Comparison of ENCODE assay signal across 8 mouse cellular contexts in the genomic region with DNA sequence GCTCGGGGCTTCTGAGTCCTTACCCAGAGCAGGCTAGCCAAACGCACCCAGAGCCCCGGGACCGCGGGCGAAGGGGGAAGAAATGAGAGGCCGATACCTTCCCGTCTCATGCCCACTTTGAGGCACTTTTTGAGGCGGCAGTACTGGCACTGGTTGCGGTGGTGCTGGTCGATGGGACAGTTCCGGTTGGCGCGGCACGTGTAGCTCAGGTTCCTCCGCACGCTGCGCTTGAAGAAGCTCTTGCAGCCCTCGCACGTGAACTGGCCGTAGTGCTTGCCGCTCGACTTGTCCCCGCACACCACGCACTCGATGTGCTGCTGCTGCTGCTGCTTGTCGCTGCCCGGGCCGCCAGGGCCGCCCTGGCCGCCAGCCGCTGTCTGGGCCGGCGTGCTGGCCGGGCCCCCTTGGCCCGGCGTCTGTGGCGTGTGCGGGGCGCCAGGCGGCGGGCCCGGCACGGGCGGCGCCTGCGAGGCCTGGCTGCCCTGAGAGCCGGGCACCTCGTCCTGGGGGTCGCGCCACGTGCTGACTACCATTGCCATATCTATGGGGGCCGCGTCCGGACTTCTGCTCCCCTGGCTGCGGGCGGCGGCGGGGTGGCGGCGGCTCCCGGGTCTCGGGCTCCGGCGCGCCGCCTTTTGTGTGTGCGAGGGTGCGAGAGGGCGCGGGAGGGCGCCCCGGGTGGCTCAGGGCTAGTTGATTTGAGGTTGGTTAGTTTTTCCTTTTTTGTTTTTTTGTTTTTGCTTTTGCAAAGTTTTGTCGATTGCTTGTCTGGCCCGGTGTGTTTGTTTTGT. TPM values are rescaled to one million over a fixed set of nuclear protein-coding genes. Genes with fewer than 3 reads are reported as not detected.
DNase-seq lines count a peak whose midpoint lies in the region; ATAC-seq and TF ChIP-seq lines count a peak whose summit lies in the region.

No protein-coding gene starts in this region.

- peak overlapping the region; percentile 99 for H3K27ac ChIP-seq in liver, adult 2 months (replicated peaks; ENCODE audit: insufficient read depth, low read depth, low read length)
- peak overlapping the region; percentile 39; the same call in 1 of the 2 replicates for H3K27ac ChIP-seq in bone marrow, adult 2 months (ENCODE audit: control insufficient read depth, insufficient read depth, low read depth, low read length, poor library complexity)
- H3K27ac ChIP-seq in heart, embryonic 12.5 days (ENCODE audit: poor library complexity, severe bottlenecking): peak overlapping the region; percentile 98
- peak overlapping the region; percentile 100 for H3K27ac ChIP-seq in neural tube, embryonic 12.5 days

- no peaks in the 10 kb centered on the region for H3K27me3 ChIP-seq in liver, adult 2 months (ENCODE audit: control insufficient read depth, insufficient read depth, low read length)
- peaks cover 36% of the 10 kb centered on the region for H3K27me3 ChIP-seq in heart, embryonic 12.5 days (replicated peaks)
- H3K27me3 ChIP-seq in neural tube, embryonic 12.5 days (replicated peaks): no peaks in the 10 kb centered on the region

- TF ChIP-seq POLR2A in liver, adult 2 months (IDR thresholded peaks at IDR 0.05; ENCODE audit: extremely low read depth, insufficient read depth, low read length): 0 out of 2 replicates have a peak, but pooled peaks have one; percentile 34
- TF ChIP-seq POLR2A in bone marrow, adult 2 months (IDR thresholded peaks at IDR 0.05; ENCODE audit: borderline replicate concordance, control insufficient read depth, low read depth, low read length): no peak

- no peak for TF ChIP-seq CTCF in liver, adult 2 months (IDR thresholded peaks at IDR 0.05; ENCODE audit: low read depth, low read length)
- no peak for TF ChIP-seq CTCF in bone marrow, adult 2 months (IDR thresholded peaks at IDR 0.05; ENCODE audit: control insufficient read depth, insufficient read depth, low read length)

- peaks cover 32% of the 10 kb centered on the region for H3K79me2 ChIP-seq in liver, adult 2 months (ENCODE audit: control insufficient read depth, insufficient read depth, low read length)

- H3K9me3 ChIP-seq in heart, embryonic 12.5 days (replicated peaks): no peaks in the 10 kb centered on the region
- no peaks in the 10 kb centered on the region for H3K9me3 ChIP-seq in neural tube, embryonic 12.5 days

- H3K4me2 ChIP-seq in heart, embryonic 12.5 days: peak overlapping the region; percentile 86
- H3K4me2 ChIP-seq in neural tube, embryonic 12.5 days (replicated peaks): peak overlapping the region; percentile 95

- DNase-seq in liver, adult 2 months (ENCODE audit: extremely low read depth, low read depth, low spot score): peak; percentile 76
- DNase-seq in liver: no peak
- peak; percentile 50 for DNase-seq in kidney, postnatal 14 days
- DNase-seq in layer of hippocampus, adult 18-20 months (ENCODE audit: low spot score in 2 of 2): no peak
- no peak for DNase-seq in cerebellum, adult 11 months

- peaks cover 19% of the 10 kb centered on the region for H3K36me3 ChIP-seq in liver, adult 2 months (ENCODE audit: control insufficient read depth, insufficient read depth, low read length)
- H3K36me3 ChIP-seq in heart, embryonic 12.5 days: peaks cover 11% of the 10 kb centered on the region
- peaks cover 16% of the 10 kb centered on the region for H3K36me3 ChIP-seq in neural tube, embryonic 12.5 days

- ATAC-seq in heart, embryonic 12.5 days (ENCODE audit: insufficient number of reproducible peaks, low FRiP score): no peak
- no peak for ATAC-seq in neural tube, embryonic 12.5 days (ENCODE audit: low FRiP score, low read depth)

- peak overlapping the region; percentile 98 for H3K9ac ChIP-seq in liver, adult 2 months (ENCODE audit: low read depth, low read length)
- peak overlapping the region; percentile 92 for H3K9ac ChIP-seq in heart, embryonic 12.5 days
- H3K9ac ChIP-seq in neural tube, embryonic 12.5 days: peak overlapping the region; percentile 100

- WGBS in liver, adult 2 months: under 1% methylated on average over 74 of the region's 75 CpGs
- 7% methylated on average over 75 of the region's 75 CpGs for WGBS in bone marrow, adult 2 months
- under 1% methylated on average over 74 of the region's 75 CpGs for WGBS in heart, embryonic 12.5 days
- WGBS in neural tube, embryonic 12.5 days: under 1% methylated on average over 72 of the region's 75 CpGs

- peaks cover 19% of the 10 kb centered on the region for H3K4me1 ChIP-seq in liver, adult 2 months (ENCODE audit: control insufficient read depth, insufficient read depth, low read length)
- no peaks in the 10 kb centered on the region for H3K4me1 ChIP-seq in bone marrow, adult 2 months (ENCODE audit: control insufficient read depth, insufficient read depth, low read length)
- H3K4me1 ChIP-seq in heart, embryonic 12.5 days (replicated peaks): peaks cover 20% of the 10 kb centered on the region; the same call in 1 of the 2 replicates
- peaks cover 34% of the 10 kb centered on the region for H3K4me1 ChIP-seq in neural tube, embryonic 12.5 days

- peak overlapping the region; percentile 67 for H3K4me3 ChIP-seq in liver, adult 2 months (ENCODE audit: insufficient read depth, low read depth, low read length)
- H3K4me3 ChIP-seq in bone marrow, adult 2 months (replicated peaks; ENCODE audit: control insufficient read depth, low read depth, low read length): no peak overlapping the region
- peak overlapping the region; percentile 93 for H3K4me3 ChIP-seq in heart, embryonic 12.5 days
- peak overlapping the region; percentile 95 for H3K4me3 ChIP-seq in neural tube, embryonic 12.5 days

RNA-seq across cellular contexts. Expression of a gene that starts 6.5 kb away (rescaled TPM):
- total RNA-seq in liver, adult 2 months (2014; rRNA removed): 14.5 and 16.1 TPM in 2 replicates
- polyA plus RNA-seq in liver, adult 2 months (2012; rRNA removed): 64.2 and 84.0 TPM in 2 replicates
- polyA plus RNA-seq in bone marrow, adult 2 months (2011; ENCODE audit: insufficient read depth, insufficient read length, low replicate concordance, missing spikeins): 5.3 and 7.7 TPM in 2 replicates
- polyA plus RNA-seq in heart, embryonic 12.5 days (2016; fragmentation: Nextera tagmentation; extraction: Ambion mirVana): 26.5 and 27.7 TPM in 2 replicates
- 101 and 103 TPM in 2 replicates for polyA plus RNA-seq in neural tube, embryonic 12.5 days (2016; fragmentation: Nextera tagmentation; extraction: Ambion mirVana)
- total RNA-seq in layer of hippocampus, adult 18-20 months (2021): 10 to 100 TPM; 40.8 to 55.2 TPM

Comparison
In these comparisons a context has a peak if more than half of its experiments do, and no peak if none do; other contexts are left out.
1. DNase-seq: peak in liver, adult 2 months (single experiment) and kidney, postnatal 14 days (single experiment); none in liver (single experiment), layer of hippocampus, adult 18-20 months (0 of 2) and cerebellum, adult 11 months (single experiment).
2. H3K27ac ChIP-seq: peak in every context shown above with its lines; median percentile 100 in neural tube, embryonic 12.5 days; 99 in liver, adult 2 months; 98 in heart, embryonic 12.5 days; 39 in bone marrow, adult 2 months.
3. Peak in every context shown above with its lines, with median percentiles within 50 percentile points of each other: H3K9ac ChIP-seq.